14 mouse cellular contexts compared by ENCODE assay signal in genomic region chr4:135572276-135572675, GRCm38 (mm10). TPM values are rescaled to one million over a fixed set of nuclear protein-coding genes. Genes with fewer than 3 reads are reported as not detected.
DNase-seq lines count a peak whose midpoint lies in the region; ATAC-seq and TF ChIP-seq lines count a peak whose summit lies in the region.
"Had no signal": no experiment of that assay in that cellular context is flagged by ENCODE, and none has a peak within 500 bp of the region (broad histone marks: within the 10 kb centered on the region; RNA-seq: fewer than 3 reads in every experiment).

No protein-coding gene starts in this region.

- H3K4me3 ChIP-seq in forebrain, embryonic 13.5 days: no peak overlapping the region
- H3K4me3 ChIP-seq in forebrain, embryonic 16.5 days (replicated peaks; ENCODE audit: low read length): no peak overlapping the region
- H3K4me3 ChIP-seq in lung, embryonic 14.5 days (ENCODE audit: low read depth, low read length): no peak overlapping the region
- H3K4me3 ChIP-seq in embryonic facial prominence, embryonic 15.5 days (replicated peaks): peak overlapping the region; percentile 35
- peak overlapping the region; percentile 18 for H3K4me3 ChIP-seq in stomach, embryonic 14.5 days (ENCODE audit: low read depth, low read length)

- H3K27me3 ChIP-seq in forebrain, embryonic 13.5 days: peaks cover 55% of the 10 kb centered on the region
- H3K27me3 ChIP-seq in forebrain, embryonic 16.5 days (replicated peaks; ENCODE audit: control insufficient read depth, insufficient read depth, low read length): peaks cover 13% of the 10 kb centered on the region; the same call in 1 of the 2 replicates
- H3K27me3 ChIP-seq in lung, embryonic 14.5 days (ENCODE audit: insufficient read depth, low read length): peaks cover 54% of the 10 kb centered on the region
- peaks cover 58% of the 10 kb centered on the region for H3K27me3 ChIP-seq in embryonic facial prominence, embryonic 15.5 days
- H3K27me3 ChIP-seq in stomach, embryonic 14.5 days (ENCODE audit: control insufficient read depth, insufficient read depth, low read length): peaks cover 14% of the 10 kb centered on the region; the same call in 1 of the 2 replicates

- no peaks in the 10 kb centered on the region for H3K9me3 ChIP-seq in forebrain, embryonic 13.5 days (replicated peaks)
- H3K9me3 ChIP-seq in forebrain, embryonic 16.5 days (ENCODE audit: control insufficient read depth, low read length): no peaks in the 10 kb centered on the region
- H3K9me3 ChIP-seq in lung, embryonic 14.5 days (ENCODE audit: low read depth, low read length): no peaks in the 10 kb centered on the region
- H3K9me3 ChIP-seq in embryonic facial prominence, embryonic 15.5 days (replicated peaks): no peaks in the 10 kb centered on the region
- H3K9me3 ChIP-seq in stomach, embryonic 14.5 days (ENCODE audit: control insufficient read depth, low read depth, low read length): no peaks in the 10 kb centered on the region
- H3K9me3 ChIP-seq: forebrain, embryonic 12.5 days; neural tube, embryonic 13.5 days had no signal

- intact Hi-C loops in left cerebral cortex, postnatal 4 days (cut with DNase I): no loop called here

- DNase-seq in lung, embryonic 14.5 days: no peak
- no peak for DNase-seq in lung, postnatal 25 days (ENCODE audit: low spot score)
- no peak for DNase-seq in urinary bladder, adult 2 months (ENCODE audit: low spot score)
- DNase-seq in left cerebral cortex, postnatal 4 days: no peak
- DNase-seq: cerebellum, adult 8-10 months; lung, adult 2 months; thymus, postnatal 36 days had no signal

- no peak for TF ChIP-seq CTCF in lung, embryonic 14.5 days (IDR thresholded peaks at IDR 0.05; ENCODE audit: low read depth)

- peaks cover 61% of the 10 kb centered on the region for H3K4me1 ChIP-seq in forebrain, embryonic 13.5 days
- H3K4me1 ChIP-seq in forebrain, embryonic 16.5 days (replicated peaks; ENCODE audit: control insufficient read depth, insufficient read depth, low read length): peaks cover 30% of the 10 kb centered on the region
- peaks cover 12% of the 10 kb centered on the region for H3K4me1 ChIP-seq in lung, embryonic 14.5 days (ENCODE audit: insufficient read depth)
- H3K4me1 ChIP-seq in embryonic facial prominence, embryonic 15.5 days: peaks cover 65% of the 10 kb centered on the region
- H3K4me1 ChIP-seq in stomach, embryonic 14.5 days (ENCODE audit: control insufficient read depth, insufficient read depth, low read length): peaks cover 15% of the 10 kb centered on the region; the same call in 1 of the 2 replicates

- no peak overlapping the region for H3K9ac ChIP-seq in forebrain, embryonic 13.5 days
- H3K9ac ChIP-seq in forebrain, embryonic 16.5 days (replicated peaks; ENCODE audit: low read depth, low read length): no peak overlapping the region
- H3K9ac ChIP-seq in lung, embryonic 14.5 days: no peak overlapping the region
- no peak overlapping the region for H3K9ac ChIP-seq in embryonic facial prominence, embryonic 15.5 days
- no peak overlapping the region for H3K9ac ChIP-seq in stomach, embryonic 14.5 days (replicated peaks; ENCODE audit: low read depth, low read length)
- H3K9ac ChIP-seq: neural tube, embryonic 13.5 days had no signal

- 23% methylated on average over 8 of the region's 8 CpGs for WGBS in forebrain, embryonic 13.5 days
- WGBS in forebrain, embryonic 16.5 days: 27% methylated on average over 8 of the region's 8 CpGs
- 24% methylated on average over 8 of the region's 8 CpGs for WGBS in lung, embryonic 14.5 days
- 17% methylated on average over 8 of the region's 8 CpGs for WGBS in embryonic facial prominence, embryonic 15.5 days
- 19% methylated on average over 8 of the region's 8 CpGs for WGBS in stomach, embryonic 14.5 days

- peak overlapping the region; percentile 71; the same call in 1 of the 2 replicates for H3K4me2 ChIP-seq in forebrain, embryonic 13.5 days
- H3K4me2 ChIP-seq in forebrain, embryonic 16.5 days (ENCODE audit: low read length): no peak overlapping the region
- peak overlapping the region; percentile 57 for H3K4me2 ChIP-seq in lung, embryonic 14.5 days
- H3K4me2 ChIP-seq in embryonic facial prominence, embryonic 15.5 days (replicated peaks): peak overlapping the region; percentile 47; the same call in 1 of the 2 replicates
- H3K4me2 ChIP-seq in stomach, embryonic 14.5 days (replicated peaks; ENCODE audit: low read depth, low read length): peak overlapping the region; percentile 56; the same call in 1 of the 2 replicates

- no peak overlapping the region for H3K27ac ChIP-seq in forebrain, embryonic 13.5 days
- H3K27ac ChIP-seq in forebrain, embryonic 16.5 days (ENCODE audit: low read length): no peak overlapping the region
- no peak overlapping the region for H3K27ac ChIP-seq in lung, embryonic 14.5 days (ENCODE audit: low read depth)
- H3K27ac ChIP-seq in embryonic facial prominence, embryonic 15.5 days (replicated peaks): peak overlapping the region; percentile 75
- H3K27ac ChIP-seq in stomach, embryonic 14.5 days (ENCODE audit: low read length): peak overlapping the region; percentile 46; the same call in 1 of the 2 replicates
- H3K27ac ChIP-seq: forebrain, embryonic 12.5 days; kidney, postnatal 0 days; neural tube, embryonic 13.5 days had no signal

- H3K36me3 ChIP-seq in forebrain, embryonic 13.5 days (ENCODE audit: poor library complexity, severe bottlenecking): no peaks in the 10 kb centered on the region
- no peaks in the 10 kb centered on the region for H3K36me3 ChIP-seq in forebrain, embryonic 16.5 days (ENCODE audit: control insufficient read depth, insufficient read depth)
- H3K36me3 ChIP-seq in lung, embryonic 14.5 days (ENCODE audit: insufficient read depth): no peaks in the 10 kb centered on the region
- H3K36me3 ChIP-seq in embryonic facial prominence, embryonic 15.5 days: no peaks in the 10 kb centered on the region
- no peaks in the 10 kb centered on the region for H3K36me3 ChIP-seq in stomach, embryonic 14.5 days (ENCODE audit: control insufficient read depth, insufficient read depth, low read length)
- H3K36me3 ChIP-seq: forebrain, embryonic 12.5 days; neural tube, embryonic 13.5 days had no signal

- no peak for ATAC-seq in forebrain, embryonic 13.5 days
- no peak for ATAC-seq in forebrain, embryonic 16.5 days
- ATAC-seq in lung, embryonic 14.5 days (ENCODE audit: insufficient read depth): no peak
- no peak for ATAC-seq in embryonic facial prominence, embryonic 15.5 days (ENCODE audit: insufficient number of reproducible peaks, low FRiP score, low TSS enrichment, low read depth)
- no peak for ATAC-seq in stomach, embryonic 14.5 days (ENCODE audit: insufficient number of reproducible peaks, insufficient read depth, low FRiP score, low read depth)

RNA-seq across cellular contexts. Expression of gene Grhl3, which starts 1.2 kb away (rescaled TPM):
- 0.63 and 0.79 TPM in 2 replicates for polyA plus RNA-seq in forebrain, embryonic 13.5 days (2015; fragmentation: Nextera tagmentation; extraction: Ambion mirVana)
- polyA plus RNA-seq in forebrain, embryonic 16.5 days (2015; fragmentation: Nextera tagmentation; extraction: Ambion mirVana): 0.39 and 0.60 TPM in 2 replicates
- polyA plus RNA-seq in lung, embryonic 14.5 days (2014; fragmentation: Nextera tagmentation; extraction: Ambion mirVana): 2.5 and 3.3 TPM in 2 replicates
- 26.8 and 35.5 TPM in 2 replicates for polyA plus RNA-seq in embryonic facial prominence, embryonic 15.5 days (2015; fragmentation: Nextera tagmentation; extraction: Ambion mirVana)
- polyA plus RNA-seq in stomach, embryonic 14.5 days (2014; fragmentation: Nextera tagmentation; extraction: Ambion mirVana): 30.6 and 33.0 TPM in 2 replicates
- 63.4 and 78.8 TPM in 2 replicates for polyA plus RNA-seq in urinary bladder, adult 2 months (2012; rRNA removed)
- under 1 TPM; 0.32 to 0.34 TPM for total RNA-seq in left cerebral cortex, postnatal 4 days (2021)

Comparison
In these comparisons a context has a peak if more than half of its experiments do, and no peak if none do; other contexts are left out.
1. H3K27ac ChIP-seq: peak in embryonic facial prominence, embryonic 15.5 days (single experiment) and stomach, embryonic 14.5 days (single experiment); none in forebrain, embryonic 13.5 days (single experiment), forebrain, embryonic 16.5 days (single experiment) and lung, embryonic 14.5 days (single experiment).
2. H3K4me3 ChIP-seq: peak in embryonic facial prominence, embryonic 15.5 days (single experiment) and stomach, embryonic 14.5 days (single experiment); none in forebrain, embryonic 13.5 days (single experiment), forebrain, embryonic 16.5 days (single experiment) and lung, embryonic 14.5 days (single experiment).